Mouse (Mus musculus): ENCODE results near the gene Rec114.

The Rec114 gene

GRCm38 (mm10) chr9:58743702-58744248 lies at the start of gene Rec114:
Gene Rec114 (minus strand): TSS chr9:58743964.
- no peak for DNase-seq (ENCODE audit: low read depth)

GRCm38 (mm10) chr9:58789476-58789875 lies 45.7 kb upstream of the Rec114 start:
- no peak for DNase-seq (ENCODE audit: low read depth)

DNA sequence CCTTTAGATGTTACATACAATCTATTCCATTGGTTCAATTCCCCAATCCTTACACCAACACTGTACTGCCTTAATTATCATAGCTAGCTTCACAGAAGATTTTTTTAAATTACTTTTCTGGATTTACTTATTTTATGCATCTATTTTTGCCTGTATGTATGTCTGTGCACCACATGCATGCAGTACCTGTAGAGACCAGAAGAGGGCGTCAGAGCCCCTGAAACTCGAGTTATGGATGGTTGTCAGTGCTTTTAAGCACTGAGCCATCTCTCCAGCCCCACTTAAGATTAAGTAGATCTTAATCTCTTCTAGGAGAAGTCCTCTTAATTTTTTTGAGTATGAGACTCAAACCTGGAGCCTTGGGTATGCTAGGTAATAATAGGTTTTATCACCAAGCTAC lies 31.6 kb upstream of the Rec114 start:
- DNase-seq (ENCODE audit: low read depth) = no peak

DNA sequence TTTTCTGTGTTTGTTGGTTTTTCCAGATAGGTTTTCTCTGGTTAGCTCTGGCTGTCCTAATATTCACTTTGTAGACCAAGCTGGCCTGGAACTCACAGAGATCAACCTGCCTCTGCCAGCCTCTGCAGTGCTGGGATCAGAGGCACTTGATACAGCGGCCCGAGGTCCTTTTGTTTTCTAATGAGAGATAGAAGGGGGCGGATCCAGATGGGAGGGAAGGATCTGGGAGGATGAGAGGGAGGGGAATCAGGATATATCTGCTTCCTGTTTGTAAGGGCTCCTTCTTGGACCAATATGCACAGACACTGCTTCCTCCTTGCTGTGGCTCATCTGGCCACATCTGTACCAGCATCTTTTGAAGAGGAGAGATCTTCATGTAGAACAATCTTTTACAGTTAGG lies 31.0 kb upstream of the Rec114 start:
- no peak for DNase-seq (ENCODE audit: low read depth)

GRCm38 (mm10) chr9:58769943-58770342 lies 26.2 kb upstream of the Rec114 start:
- DNase-seq (ENCODE audit: low read depth) = no peak

- DNase-seq (ENCODE audit: low read depth) = no peak
These were observed 23.5 kb upstream of the Rec114 start for GRCm38 (mm10) chr9:58766959-58767955.

DNA sequence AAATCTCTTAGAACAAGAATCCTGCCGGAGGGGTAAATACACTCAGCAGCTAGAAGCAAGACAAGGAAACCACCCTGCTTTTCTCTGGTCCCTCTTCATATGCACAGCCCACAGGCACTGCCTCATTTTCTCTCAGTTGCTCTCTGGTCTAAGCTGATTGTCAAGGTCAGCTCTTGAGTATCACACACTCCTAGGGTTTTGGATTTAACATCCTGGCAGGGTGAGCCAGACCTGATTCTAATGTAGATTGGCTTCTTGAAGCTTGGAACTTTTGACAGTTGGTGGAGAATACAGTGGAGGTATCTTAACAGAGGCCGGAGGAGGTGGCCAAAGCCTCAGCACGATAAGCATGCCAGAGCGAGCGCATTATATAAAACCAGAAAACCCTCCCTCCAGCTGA lies 20.6 kb upstream of the Rec114 start:
- no peak for DNase-seq (ENCODE audit: low read depth)

DNA sequence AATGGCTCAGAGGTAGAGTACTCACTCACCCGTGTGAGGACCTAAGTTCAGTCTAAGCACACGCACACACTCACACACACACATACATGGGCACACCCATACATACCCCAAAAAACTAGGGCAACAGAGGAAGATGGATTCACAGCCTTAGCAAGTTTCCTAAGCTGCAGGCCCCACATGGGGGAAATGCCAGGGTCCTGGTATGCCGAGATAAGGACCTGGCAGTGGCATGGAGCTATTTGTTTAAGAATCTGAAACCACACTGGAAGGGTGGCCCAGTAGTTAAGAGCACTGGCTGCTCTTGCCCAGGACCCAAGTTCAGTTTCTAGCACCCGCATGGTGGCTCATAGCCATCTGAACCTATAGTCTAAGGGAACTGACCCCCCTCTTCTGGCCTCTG lies 19.4 kb upstream of the Rec114 start:
- DNase-seq (ENCODE audit: low read depth) = no peak

GRCm38 (mm10) chr9:58762086-58762485 lies 18.3 kb upstream of the Rec114 start:
- no peak for DNase-seq (ENCODE audit: low read depth)

DNA sequence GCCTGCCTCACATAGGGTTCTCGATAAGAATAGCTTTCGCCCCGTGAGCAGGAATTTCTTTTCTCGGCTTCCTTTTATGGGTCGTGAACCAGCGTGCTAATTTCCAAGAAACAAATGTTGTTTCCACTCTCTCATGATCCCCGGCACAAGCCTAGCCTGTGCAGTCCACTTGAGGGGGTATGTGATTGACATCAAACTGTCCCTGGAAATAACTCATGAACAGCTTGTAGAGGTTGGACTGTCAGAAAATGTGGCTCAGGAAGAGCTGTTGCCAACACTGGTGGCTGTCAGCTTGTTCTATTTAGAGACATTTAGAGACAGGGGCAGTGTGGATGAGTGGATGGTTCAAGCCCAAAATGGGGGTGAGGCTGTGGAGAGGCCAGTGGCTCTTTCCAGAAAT lies 15.0 kb upstream of the Rec114 start:
- DNase-seq (ENCODE audit: low read depth) = no peak

GRCm38 (mm10) chr9:58756371-58757132 lies 12.8 kb upstream of the Rec114 start:
- no peak for DNase-seq (ENCODE audit: low read depth)

DNA sequence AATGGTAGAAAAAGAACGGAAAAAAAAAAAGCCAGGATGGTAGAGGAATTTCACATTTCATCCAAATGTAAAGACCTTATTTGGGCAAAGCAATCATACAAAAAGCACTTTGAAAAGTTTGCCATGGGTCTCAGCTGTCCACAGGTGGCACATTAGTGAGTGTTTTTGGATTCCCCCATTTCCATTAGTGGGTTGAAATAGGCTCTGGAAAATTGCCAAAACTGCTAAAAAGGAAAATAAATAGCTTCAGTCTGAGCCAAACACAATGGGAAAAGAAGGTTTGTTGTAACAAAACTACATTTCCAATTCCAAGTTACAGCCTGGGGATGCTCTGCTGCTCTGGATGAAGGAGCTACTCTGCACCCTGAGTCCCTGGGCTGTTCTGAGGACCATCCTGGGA lies 9.8 kb upstream of the Rec114 start:
- no peak for DNase-seq (ENCODE audit: low read depth)

DNA sequence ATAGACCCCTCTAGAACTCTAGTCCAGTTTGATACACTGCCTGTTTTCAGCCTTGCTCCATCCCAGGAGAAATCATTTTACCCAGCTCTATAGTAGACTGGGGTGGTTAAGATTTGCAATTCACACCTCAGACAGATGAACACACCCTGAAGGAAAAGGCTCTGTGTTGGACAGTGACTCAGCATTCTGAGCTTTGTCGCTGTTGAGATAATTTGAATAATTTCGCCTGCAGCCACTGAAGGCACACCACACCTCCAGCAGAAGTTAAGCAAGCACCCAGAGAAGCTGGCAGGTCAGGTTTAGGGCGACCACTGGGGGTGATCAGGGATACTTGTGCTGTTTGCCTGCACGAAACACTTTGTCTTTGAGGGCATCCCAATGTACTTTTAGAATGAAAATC lies 4.4 kb upstream of the Rec114 start:
- peak; percentile 21 for DNase-seq (ENCODE audit: low read depth)

DNA sequence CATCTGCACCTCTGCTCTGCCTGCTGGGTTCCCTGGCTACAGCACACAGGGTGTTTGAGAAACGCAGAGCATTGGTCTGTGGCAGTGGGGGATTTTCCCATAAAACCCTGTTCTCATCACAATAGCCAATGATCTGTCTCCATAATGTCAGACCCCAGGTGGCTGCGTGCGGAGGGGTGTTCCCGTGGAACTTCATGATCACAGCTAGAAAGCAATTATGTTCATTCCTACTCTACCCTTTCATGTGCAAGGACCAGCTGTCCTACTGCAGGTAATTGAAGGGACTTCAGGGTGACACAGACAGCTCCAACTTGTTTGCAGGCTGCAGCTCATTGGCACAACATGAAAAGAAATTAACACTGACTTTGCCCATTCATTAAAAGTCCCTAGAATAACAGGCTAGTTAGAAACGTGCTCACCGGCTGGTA lies 3.6 kb upstream of the Rec114 start:
- no peak for DNase-seq (ENCODE audit: low read depth)

DNA sequence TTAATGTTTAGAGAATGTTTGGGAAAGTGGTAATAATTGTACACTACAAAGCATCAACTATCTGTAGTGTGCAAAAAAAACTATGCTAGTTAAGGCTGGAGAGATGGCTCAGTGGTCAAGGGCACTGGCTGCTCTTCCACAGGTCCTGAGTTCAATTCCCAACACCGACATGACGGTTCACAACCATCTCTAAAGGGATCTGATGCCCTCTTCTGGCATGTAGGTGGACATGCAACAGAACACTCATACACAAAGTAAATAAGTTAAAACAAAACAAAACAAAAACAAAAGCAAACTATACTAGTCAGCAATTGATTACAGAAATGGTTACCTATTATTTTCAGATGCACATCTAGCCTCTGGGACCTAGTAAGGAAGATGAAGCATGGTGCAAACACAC lies 1.1 kb downstream of the Rec114 start:
- no peak for DNase-seq (ENCODE audit: low read depth)

- no peak for DNase-seq (ENCODE audit: low read depth)
These were observed 2.4 kb downstream of the Rec114 start for GRCm38 (mm10) chr9:58741369-58741768.

DNA sequence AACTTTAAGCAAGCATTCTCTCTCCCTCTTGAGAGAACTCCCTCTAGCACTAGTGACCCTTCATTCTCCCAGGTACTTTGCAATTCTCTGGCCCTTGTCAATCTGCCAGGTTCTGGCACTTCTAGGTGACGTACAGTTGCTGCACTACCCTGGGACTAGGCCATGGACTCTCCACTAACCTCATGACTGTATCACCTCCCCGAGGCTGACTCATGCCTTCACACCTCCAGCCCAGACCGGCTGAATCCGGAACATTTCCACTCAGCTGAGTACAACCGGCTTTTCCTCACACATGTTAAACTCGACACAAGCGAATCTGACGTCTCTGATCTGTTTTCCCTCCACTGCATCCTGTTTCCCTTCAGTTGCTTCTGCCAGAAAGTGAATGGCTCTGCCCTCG lies 4.0 kb downstream of the Rec114 start:
- no peak for DNase-seq (ENCODE audit: low read depth)

GRCm38 (mm10) chr9:58723165-58723564 lies 20.6 kb downstream of the Rec114 start:
- no peak for DNase-seq (ENCODE audit: low read depth)

DNA sequence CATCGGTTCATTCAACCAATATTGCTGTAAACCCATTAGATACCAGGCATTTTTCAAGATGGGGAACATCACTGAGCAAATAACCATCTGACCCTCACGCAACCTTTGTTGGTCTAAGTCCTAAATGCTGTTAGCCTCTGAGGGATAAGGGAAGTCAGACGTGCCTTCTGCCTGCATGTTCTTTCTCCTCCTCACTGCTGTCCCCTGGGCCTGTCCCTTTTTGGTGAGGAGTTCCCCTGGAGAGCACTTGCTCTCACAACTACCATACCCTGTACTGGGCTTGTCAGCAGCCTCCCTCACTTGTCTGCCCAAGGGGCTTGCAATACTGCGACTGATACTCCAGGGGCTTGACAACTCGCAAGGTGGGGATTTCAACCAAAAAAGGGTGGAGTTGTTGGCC lies 21.6 kb downstream of the Rec114 start:
- no peak for DNase-seq (ENCODE audit: low read depth)

DNA sequence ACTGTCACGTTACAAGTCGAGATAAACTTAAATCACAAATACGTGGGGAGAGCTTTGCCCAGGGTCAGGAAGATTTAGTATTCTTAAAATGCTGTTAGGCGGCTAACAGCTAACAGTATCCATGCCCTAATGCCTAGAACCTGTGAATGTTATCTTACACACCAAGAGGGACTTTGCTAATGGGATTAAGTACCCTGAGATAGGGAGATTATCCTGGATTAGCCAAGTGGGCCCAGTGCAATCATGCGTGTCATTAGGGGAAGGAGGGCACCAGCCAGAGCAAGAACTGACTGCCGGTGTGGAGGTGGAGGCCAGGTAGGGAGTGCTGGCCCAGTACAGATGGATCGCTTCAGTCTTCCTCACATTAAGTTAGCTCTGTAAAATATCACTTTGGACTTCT lies 22.7 kb downstream of the Rec114 start:
- DNase-seq (ENCODE audit: low read depth) = no peak

- DNase-seq (ENCODE audit: low read depth) = no peak
These were observed 23.6 kb downstream of the Rec114 start for GRCm38 (mm10) chr9:58720167-58720566.

DNA sequence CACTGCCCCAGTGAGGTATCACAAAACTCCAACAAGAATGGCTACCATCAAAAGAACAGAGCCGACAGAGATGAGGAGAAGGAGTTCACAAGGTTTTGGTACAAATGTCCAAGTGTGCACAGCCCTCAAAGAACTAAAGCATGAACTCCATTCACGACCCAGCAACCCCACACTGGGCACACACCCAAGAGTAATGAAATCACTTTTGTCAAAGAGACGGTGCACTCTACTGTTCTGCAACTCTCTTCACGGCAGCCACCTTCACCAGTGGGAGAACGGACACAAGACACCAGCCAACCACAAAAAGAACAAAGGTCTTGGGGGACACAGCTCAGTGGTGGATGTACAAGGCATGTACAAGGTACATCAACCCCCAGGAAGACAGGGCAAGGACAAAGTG lies 24.3 kb downstream of the Rec114 start:
- DNase-seq (ENCODE audit: low read depth) = no peak

- peak; percentile 46 for DNase-seq (ENCODE audit: low read depth)
These were observed 24.8 kb downstream of the Rec114 start for GRCm38 (mm10) chr9:58718964-58719363.
